Mouse (Mus musculus) ES-Bruce4 (cell line): ENCODE measurements around the gene Csnk2a1. TPM values are rescaled to one million over a fixed set of nuclear protein-coding genes. Genes with fewer than 3 reads are reported as not detected.

Experiments
- H3K27ac ChIP-seq: 2 replicates; pipeline ENCODE4 v1.5.1; 2012; ENCODE audit warnings: low read length, inconsistent platforms; ENCODE audit not compliant: insufficient read depth
- H3K27me3 ChIP-seq: 2 replicates; pipeline ENCODE4 v1.6.1; 2012; ENCODE audit warnings: mild to moderate bottlenecking, low read length, inconsistent platforms; ENCODE audit not compliant: control insufficient read depth, poor library complexity, insufficient read depth, severe bottlenecking
- H3K36me3 ChIP-seq: 2 replicates; pipeline ENCODE4 v1.6.1; 2012; ENCODE audit warnings: inconsistent platforms, mild to moderate bottlenecking, low read length, moderate library complexity; ENCODE audit not compliant: control insufficient read depth, poor library complexity, insufficient read depth, severe bottlenecking
- H3K4me1 ChIP-seq: one replicate; pipeline ENCODE4 v1.8.1; 2011; ENCODE audit warnings: low read length; ENCODE audit not compliant: control insufficient read depth, insufficient read depth
- H3K4me3 ChIP-seq: 2 replicates; pipeline ENCODE4 v1.5.1; 2011; ENCODE audit warnings: low read depth, mild to moderate bottlenecking, low read length
- H3K9ac ChIP-seq: 2 replicates; pipeline ENCODE4 v1.6.1; 2012; ENCODE audit warnings: low read depth, mild to moderate bottlenecking, inconsistent platforms; ENCODE audit not compliant: poor library complexity, severe bottlenecking
- H3K9me3 ChIP-seq: replicated peaks from 2 replicates; pipeline ENCODE4 v1.6.1; 2012; ENCODE audit warnings: mild to moderate bottlenecking, low read length, inconsistent platforms; ENCODE audit not compliant: control insufficient read depth, poor library complexity, insufficient read depth, severe bottlenecking
- CTCF ChIP-seq: IDR thresholded peaks from one replicate; pipeline ENCODE4 v1.8.1; 2011; ENCODE audit warnings: low read depth, low read length
- EP300 ChIP-seq: IDR thresholded peaks from 2 replicates; pipeline ENCODE4 v1.6.1; 2011; ENCODE audit warnings: low read depth, low read length; ENCODE audit not compliant: insufficient read depth
- POLR2A ChIP-seq: IDR thresholded peaks from one replicate; pipeline ENCODE4 v1.8.1; 2011; ENCODE audit warnings: low read length; ENCODE audit not compliant: insufficient read depth
- polyA plus RNA-seq: library from polyadenylated mRNA; stranded (reverse); fragments of >200 nt; gene quantifications from 2 replicates; pipeline ENCODE4 v1.2.4, GENCODE M21; 2011; ENCODE audit warnings: low read depth; ENCODE audit not compliant: missing spikeins, insufficient read depth, insufficient read length

Csnk2a1 gene
- polyA plus RNA-seq, 1 experiment = 280 TPM

DNA sequence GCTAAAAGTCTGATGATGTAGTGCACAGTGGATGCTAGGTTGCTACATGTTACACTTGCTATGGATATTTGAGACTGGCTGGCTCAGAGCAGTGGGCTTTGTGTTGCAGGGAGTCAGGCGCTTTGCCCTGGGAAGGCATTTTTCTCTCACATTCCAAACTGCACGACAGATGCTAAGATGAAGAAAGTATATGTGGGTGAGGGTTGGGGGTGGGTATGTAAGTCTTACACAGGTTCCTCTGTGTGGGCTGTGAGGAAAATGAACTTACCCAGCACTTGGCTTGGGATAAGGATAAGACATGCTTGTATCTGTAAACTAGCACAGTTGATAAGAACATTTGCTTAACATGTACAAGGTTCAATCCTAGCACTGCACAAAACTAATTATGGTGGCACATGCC, 76.2 kb downstream of the Csnk2a1 start:
- TF ChIP-seq POLR2A (no peak), EP300 (no peak), CTCF (no peak)
- Histone ChIP-seq H3K9me3 (no peaks in the 10 kb centered on the region), H3K9ac (no peak overlapping the region), H3K27ac (no peak overlapping the region), H3K27me3 (no peaks in the 10 kb centered on the region), H3K4me3 (no peak overlapping the region), H3K36me3 (peaks cover 11% of the 10 kb centered on the region), H3K4me1 (no peaks in the 10 kb centered on the region)

DNA sequence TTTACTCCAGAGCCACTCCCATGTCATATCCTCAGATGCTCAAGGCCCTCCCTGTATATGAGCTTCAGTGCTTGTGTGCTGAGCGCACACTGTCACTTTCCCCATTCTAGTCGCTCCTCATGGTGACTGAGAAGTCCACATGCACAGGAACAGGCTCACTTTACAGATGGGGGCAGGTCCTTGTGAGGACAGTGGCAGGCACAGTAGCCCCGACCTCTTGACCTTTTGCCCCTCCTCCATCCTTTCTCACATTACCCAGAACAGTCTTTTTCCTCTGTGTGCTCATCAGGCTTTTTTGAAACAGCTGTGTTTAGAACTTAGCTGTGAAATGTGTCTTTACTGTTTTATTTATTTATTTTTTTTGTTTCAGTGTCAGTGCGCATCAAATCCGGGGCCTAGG, 77.1 kb downstream of the Csnk2a1 start:
- H3K9me3 ChIP-seq = no peaks in the 10 kb centered on the region
- no peaks in the 10 kb centered on the region for H3K27me3 ChIP-seq
- no peak for TF ChIP-seq EP300
- H3K27ac ChIP-seq = no peak overlapping the region
- H3K4me3 ChIP-seq = no peak overlapping the region
- no peaks in the 10 kb centered on the region for H3K4me1 ChIP-seq
- H3K9ac ChIP-seq = no peak overlapping the region
- H3K36me3 ChIP-seq = peaks cover 18% of the 10 kb centered on the region

DNA sequence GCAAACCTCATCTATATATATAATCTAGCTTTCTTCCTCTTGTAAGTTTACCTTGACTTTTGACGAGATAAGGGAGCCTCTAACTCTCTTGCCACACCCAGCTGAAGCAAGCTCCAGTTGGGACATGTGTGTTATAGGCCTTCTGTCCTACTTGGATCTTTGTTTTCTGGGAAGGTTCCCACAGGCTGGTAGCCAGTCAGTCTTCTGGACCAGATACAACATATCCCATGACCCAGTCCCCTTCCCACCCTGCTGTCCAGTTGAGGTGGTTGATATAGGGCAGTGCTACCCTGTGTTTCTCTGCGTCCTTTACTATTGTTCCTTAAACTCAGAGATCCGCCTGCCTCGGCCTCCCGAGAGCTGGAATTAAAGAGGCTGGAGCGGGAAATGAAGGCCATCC, 78.8 kb downstream of the Csnk2a1 start:
- H3K36me3 ChIP-seq = peaks cover 21% of the 10 kb centered on the region
- H3K9me3 ChIP-seq = no peaks in the 10 kb centered on the region
- H3K27ac ChIP-seq = no peak overlapping the region
- TF ChIP-seq EP300 (no peak), POLR2A (no peak), CTCF (no peak)
- H3K4me1 ChIP-seq = no peaks in the 10 kb centered on the region
- no peaks in the 10 kb centered on the region for H3K27me3 ChIP-seq
- no peak overlapping the region for H3K9ac ChIP-seq
- no peak overlapping the region for H3K4me3 ChIP-seq

DNA sequence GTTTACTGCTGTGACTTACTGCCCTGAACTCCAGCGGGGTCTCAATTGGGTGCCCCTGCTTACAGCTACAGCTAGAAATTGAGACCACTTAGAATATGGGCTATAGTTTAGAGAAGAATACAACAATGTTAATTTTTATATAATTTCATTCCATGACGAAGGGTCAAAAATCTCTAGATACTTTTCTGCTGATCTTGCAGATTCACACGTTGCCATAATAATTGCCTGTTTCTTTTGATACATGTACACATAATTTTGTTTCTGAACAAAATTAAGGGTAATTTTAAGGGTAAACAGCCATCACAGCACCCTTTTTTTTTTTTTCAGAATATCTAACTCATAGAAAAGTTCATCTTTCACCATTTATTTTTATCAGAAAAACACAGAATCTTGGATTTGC, 80.5 kb downstream of the Csnk2a1 start:
- Histone ChIP-seq H3K4me1 (no peaks in the 10 kb centered on the region), H3K9ac (no peak overlapping the region), H3K27me3 (no peaks in the 10 kb centered on the region), H3K4me3 (no peak overlapping the region), H3K9me3 (no peaks in the 10 kb centered on the region), H3K36me3 (peaks cover 20% of the 10 kb centered on the region), H3K27ac (no peak overlapping the region)
- TF ChIP-seq EP300 (no peak), POLR2A (no peak), CTCF (no peak)

DNA sequence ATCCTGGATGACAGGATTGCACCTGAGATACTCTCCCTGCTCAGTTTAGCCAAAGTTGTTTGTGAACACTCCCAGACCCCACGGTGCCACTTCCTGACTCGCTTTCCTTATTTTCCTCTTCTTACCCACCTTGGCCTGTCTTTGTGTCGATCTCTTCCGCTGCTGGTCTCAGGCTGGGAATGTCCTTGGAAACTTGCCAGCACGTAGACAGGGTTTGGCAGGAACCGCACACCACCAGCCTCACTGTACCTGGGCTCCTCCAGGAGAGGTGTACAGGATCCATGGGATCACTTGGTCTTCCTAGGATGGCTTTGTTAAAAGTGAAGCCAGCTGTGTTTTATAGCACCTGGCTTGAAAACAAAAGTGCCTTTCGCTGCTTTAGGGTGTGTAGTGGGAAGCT, 86.4 kb downstream of the Csnk2a1 start:
- H3K27me3 ChIP-seq = no peaks in the 10 kb centered on the region
- H3K9ac ChIP-seq = no peak overlapping the region
- H3K4me1 ChIP-seq = no peaks in the 10 kb centered on the region
- H3K36me3 ChIP-seq = peaks cover 12% of the 10 kb centered on the region
- no peaks in the 10 kb centered on the region for H3K9me3 ChIP-seq
- H3K4me3 ChIP-seq = no peak overlapping the region
- TF ChIP-seq POLR2A (no peak), EP300 (no peak), CTCF (no peak)
- no peak overlapping the region for H3K27ac ChIP-seq

DNA sequence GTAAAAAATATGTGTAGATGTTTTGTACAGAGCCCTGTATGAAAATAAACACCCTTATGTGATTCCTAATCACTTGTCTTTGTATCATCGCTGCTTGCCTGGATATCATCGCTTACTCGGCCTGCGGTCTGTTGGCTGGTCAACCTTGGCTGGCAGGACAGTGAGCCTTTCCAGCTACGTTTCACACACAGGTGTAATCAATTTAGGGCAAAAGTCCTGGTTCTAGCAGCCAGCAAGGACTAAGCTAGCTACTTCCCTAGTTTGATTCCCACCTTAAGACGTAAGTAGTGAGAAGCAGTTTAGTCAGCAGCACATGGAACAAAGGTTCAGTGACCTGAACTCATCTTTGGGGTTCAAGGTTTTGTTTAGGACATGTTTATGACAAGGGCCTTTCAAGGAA, 87.3 kb downstream of the Csnk2a1 start:
- Histone ChIP-seq H3K4me1 (no peaks in the 10 kb centered on the region), H3K27ac (no peak overlapping the region), H3K9me3 (no peaks in the 10 kb centered on the region), H3K27me3 (no peaks in the 10 kb centered on the region), H3K4me3 (no peak overlapping the region), H3K36me3 (peaks cover 13% of the 10 kb centered on the region), H3K9ac (no peak overlapping the region)
- TF ChIP-seq CTCF (no peak), EP300 (no peak), POLR2A (no peak)

DNA sequence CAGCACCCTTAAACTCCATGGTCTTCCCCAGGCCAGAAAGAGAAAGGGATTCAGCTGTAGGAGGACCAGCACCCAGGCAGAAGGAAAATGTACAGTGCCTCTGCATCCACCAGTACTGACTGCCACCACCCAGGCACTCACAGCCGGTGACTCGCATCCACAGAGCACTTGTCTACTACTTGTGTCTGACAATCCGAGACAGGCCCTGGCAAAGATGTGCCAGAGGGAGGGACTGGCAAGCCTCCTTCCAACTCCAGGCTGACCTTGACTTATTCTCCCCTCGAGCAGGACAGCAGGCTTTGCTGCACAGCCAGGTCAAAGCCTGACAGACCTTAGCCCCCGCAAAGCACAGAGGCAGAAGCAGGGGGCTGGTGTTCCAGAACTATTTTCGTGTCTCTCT, 90.4 kb downstream of the Csnk2a1 start:
- Histone ChIP-seq H3K27me3 (no peaks in the 10 kb centered on the region), H3K27ac (no peak overlapping the region), H3K9me3 (no peaks in the 10 kb centered on the region), H3K4me3 (no peak overlapping the region), H3K36me3 (peaks cover 15% of the 10 kb centered on the region), H3K9ac (no peak overlapping the region), H3K4me1 (no peaks in the 10 kb centered on the region)
- TF ChIP-seq POLR2A = no peak
